Comparison of ENCODE assay signal across 7 mouse cellular contexts in genomic region chr7:98572223-98572868, GRCm38 (mm10).
DNase-seq lines count a peak whose midpoint lies in the region; ATAC-seq and TF ChIP-seq lines count a peak whose summit lies in the region.

No protein-coding gene starts in this region.

- no peak overlapping the region for H3K9ac ChIP-seq in heart, adult 2 months (ENCODE audit: low read depth, low read length)
- H3K9ac ChIP-seq in kidney, embryonic 14.5 days (ENCODE audit: low read depth, low read length): no peak overlapping the region

- no peaks in the 10 kb centered on the region for H3K27me3 ChIP-seq in heart, adult 2 months (ENCODE audit: control insufficient read depth, insufficient read depth, low read length)
- H3K27me3 ChIP-seq in kidney, embryonic 14.5 days (ENCODE audit: control insufficient read depth, insufficient read depth, low read length): no peaks in the 10 kb centered on the region

- TF ChIP-seq CTCF in heart, adult 2 months (IDR thresholded peaks at IDR 0.05): no peak

- peak overlapping the region; percentile 68 for H3K27ac ChIP-seq in heart, adult 2 months
- peak overlapping the region; percentile 95 for H3K27ac ChIP-seq in kidney, embryonic 14.5 days (ENCODE audit: low read depth, low read length)

- H3K4me3 ChIP-seq in heart, adult 2 months: no peak overlapping the region
- H3K4me3 ChIP-seq in kidney, embryonic 14.5 days (ENCODE audit: low read length): no peak overlapping the region

- 28% methylated on average over 10 of the region's 10 CpGs for WGBS in heart, adult 2 months
- WGBS in kidney, embryonic 14.5 days: 21% methylated on average over 10 of the region's 10 CpGs

- no peak overlapping the region for H3K4me2 ChIP-seq in kidney, embryonic 14.5 days (replicated peaks; ENCODE audit: low read depth, low read length)

- TF ChIP-seq EP300 in heart, adult 2 months (IDR thresholded peaks at IDR 0.05; ENCODE audit: insufficient read depth, low read depth, low read length): peak; percentile 41; the same call in 1 of the 2 replicates

- no peak for TF ChIP-seq POLR2A in heart, adult 2 months (IDR thresholded peaks at IDR 0.05; ENCODE audit: insufficient read depth, low read depth, low read length)

- peak; percentile 56 for ATAC-seq in kidney, embryonic 14.5 days (ENCODE audit: low FRiP score, low TSS enrichment)

- no peaks in the 10 kb centered on the region for H3K9me3 ChIP-seq in kidney, embryonic 14.5 days (ENCODE audit: control insufficient read depth, low read length)

- no peaks in the 10 kb centered on the region for H3K79me2 ChIP-seq in heart, adult 2 months (replicated peaks; ENCODE audit: control insufficient read depth, insufficient read depth, low read length)

- intact Hi-C loops in heart, adult 2 months (cut with DNase I): no loop called here

- peak; percentile 76 for DNase-seq in embryo, embryonic 10 days (ENCODE audit: low spot score)
- DNase-seq in heart, adult 2 months: peak; percentile 70 to 84
- DNase-seq in lung, postnatal 14 days: peak; percentile 59
- DNase-seq in cerebellum, postnatal 4 days (ENCODE audit: low spot score in 2 of 2): no peak
- no peak for DNase-seq in T-cell, adult 2 months (ENCODE audit: low spot score)
- DNase-seq in cerebellum, adult 11-12 months: no peak

- no peaks in the 10 kb centered on the region for H3K36me3 ChIP-seq in heart, adult 2 months (ENCODE audit: control insufficient read depth, insufficient read depth, low read length)
- no peaks in the 10 kb centered on the region for H3K36me3 ChIP-seq in kidney, embryonic 14.5 days (ENCODE audit: control insufficient read depth, insufficient read depth, low read length)

- H3K4me1 ChIP-seq in heart, adult 2 months (ENCODE audit: control insufficient read depth, insufficient read depth, low read length): peaks cover 20% of the 10 kb centered on the region
- H3K4me1 ChIP-seq in kidney, embryonic 14.5 days (ENCODE audit: control insufficient read depth, insufficient read depth, low read length): peaks cover 23% of the 10 kb centered on the region

Comparison
In these comparisons a context has a peak if more than half of its experiments do, and no peak if none do; other contexts are left out.
1. DNase-seq: peak in embryo, embryonic 10 days (single experiment), heart, adult 2 months (2 of 2) and lung, postnatal 14 days (single experiment); none in cerebellum, postnatal 4 days (0 of 2), T-cell, adult 2 months (single experiment) and cerebellum, adult 11-12 months (single experiment).